ENCODE assay signal across 7 mouse cellular contexts in the genomic region with DNA sequence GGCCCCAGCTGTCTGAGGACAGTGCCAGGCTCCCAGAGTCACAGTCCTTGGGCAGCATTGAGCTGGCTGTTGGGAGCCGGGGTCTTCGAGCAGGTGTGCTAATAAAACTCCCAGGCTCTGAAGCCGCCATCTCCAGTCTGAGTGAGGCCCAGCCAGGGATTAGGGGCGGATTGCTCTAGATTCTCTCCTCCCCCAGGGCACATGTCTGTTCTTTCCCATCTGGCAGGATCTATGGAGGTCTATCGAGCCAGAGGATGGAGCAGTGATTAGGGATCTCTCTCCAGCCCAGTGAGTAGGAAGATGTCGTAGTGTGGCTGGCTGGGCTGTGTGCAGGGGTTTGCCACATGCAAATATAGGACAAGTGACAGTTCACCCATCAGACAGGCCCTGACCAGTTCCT. TPM values are rescaled to one million over a fixed set of nuclear protein-coding genes. Genes with fewer than 3 reads are reported as not detected.
DNase-seq lines count a peak whose midpoint lies in the region; ATAC-seq and TF ChIP-seq lines count a peak whose summit lies in the region.

No protein-coding gene starts in this region.

- no peaks in the 10 kb centered on the region for H3K9me3 ChIP-seq in hindbrain, embryonic 10.5 days
- H3K9me3 ChIP-seq in midbrain, embryonic 12.5 days = no peaks in the 10 kb centered on the region
- H3K9me3 ChIP-seq in kidney, embryonic 14.5 days (ENCODE audit: control insufficient read depth, low read length) = no peaks in the 10 kb centered on the region

- H3K4me3 ChIP-seq in lung, adult 2 months (replicated peaks; ENCODE audit: extremely low read depth, low read depth, low read length) = peak overlapping the region; percentile 62
- no peak overlapping the region for H3K4me3 ChIP-seq in cortical plate, adult 2 months (ENCODE audit: insufficient read depth, low read length)
- H3K4me3 ChIP-seq in hindbrain, embryonic 10.5 days = peak overlapping the region; percentile 5; the same call in 1 of the 2 replicates
- no peak overlapping the region for H3K4me3 ChIP-seq in midbrain, embryonic 12.5 days
- H3K4me3 ChIP-seq in kidney, adult 2 months (ENCODE audit: insufficient read depth, low read depth, low read length) = no peak overlapping the region
- H3K4me3 ChIP-seq in kidney, embryonic 14.5 days (ENCODE audit: low read length) = no peak overlapping the region

- no peak for TF ChIP-seq CTCF in lung, adult 2 months (IDR thresholded peaks at IDR 0.05; ENCODE audit: insufficient read depth, low read length)
- no peak for TF ChIP-seq CTCF in cortical plate, adult 2 months (IDR thresholded peaks at IDR 0.05; ENCODE audit: extremely low read depth, insufficient read depth, low read length)
- TF ChIP-seq CTCF in kidney, adult 2 months (conservative IDR thresholded peaks at IDR 0.05; ENCODE audit: insufficient read depth, insufficient read length, low read depth, low read length) = no peak

- peaks cover 76% of the 10 kb centered on the region for H3K36me3 ChIP-seq in hindbrain, embryonic 10.5 days
- peaks cover 23% of the 10 kb centered on the region; the same call in 1 of the 2 replicates for H3K36me3 ChIP-seq in midbrain, embryonic 12.5 days
- H3K36me3 ChIP-seq in kidney, adult 2 months (ENCODE audit: control insufficient read depth, insufficient read depth, low read length) = no peaks in the 10 kb centered on the region
- H3K36me3 ChIP-seq in kidney, embryonic 14.5 days (ENCODE audit: control insufficient read depth, insufficient read depth, low read length) = no peaks in the 10 kb centered on the region; the same call in 1 of the 2 replicates

- no peak overlapping the region for H3K4me2 ChIP-seq in midbrain, embryonic 12.5 days (replicated peaks)
- no peak overlapping the region for H3K4me2 ChIP-seq in kidney, embryonic 14.5 days (replicated peaks; ENCODE audit: low read depth, low read length)

- 58% methylated on average over 6 of the region's 6 CpGs for WGBS in lung, adult 2 months
- WGBS in hindbrain, embryonic 10.5 days = 86% methylated on average over 6 of the region's 6 CpGs
- WGBS in midbrain, embryonic 12.5 days = 86% methylated on average over 6 of the region's 6 CpGs
- 80% methylated on average over 6 of the region's 6 CpGs for WGBS in kidney, adult 2 months
- 75% methylated on average over 6 of the region's 6 CpGs for WGBS in kidney, embryonic 14.5 days

- ATAC-seq in midbrain, embryonic 12.5 days (ENCODE audit: low FRiP score, low read depth) = no peak
- ATAC-seq in kidney, embryonic 14.5 days (ENCODE audit: low FRiP score, low TSS enrichment) = no peak

- peaks cover 29% of the 10 kb centered on the region for H3K4me1 ChIP-seq in lung, adult 2 months (ENCODE audit: control insufficient read depth, insufficient read depth, low read length)
- H3K4me1 ChIP-seq in cortical plate, adult 2 months (ENCODE audit: control insufficient read depth, insufficient read depth, low read length) = peaks cover 7% of the 10 kb centered on the region; the same call in 1 of the 2 replicates
- peaks cover 45% of the 10 kb centered on the region for H3K4me1 ChIP-seq in hindbrain, embryonic 10.5 days (replicated peaks)
- H3K4me1 ChIP-seq in midbrain, embryonic 12.5 days = peaks cover 26% of the 10 kb centered on the region
- H3K4me1 ChIP-seq in kidney, adult 2 months (ENCODE audit: control insufficient read depth, insufficient read depth, low read length) = peaks cover 7% of the 10 kb centered on the region
- peaks cover 8% of the 10 kb centered on the region; the same call in 1 of the 2 replicates for H3K4me1 ChIP-seq in kidney, embryonic 14.5 days (ENCODE audit: control insufficient read depth, insufficient read depth, low read length)

- H3K27ac ChIP-seq in cortical plate, adult 2 months (ENCODE audit: insufficient read depth, low read length) = peak overlapping the region; percentile 70; the same call in 1 of the 2 replicates
- H3K27ac ChIP-seq in hindbrain, embryonic 10.5 days = peak overlapping the region; percentile 75
- peak overlapping the region; percentile 49 for H3K27ac ChIP-seq in midbrain, embryonic 12.5 days (replicated peaks)
- H3K27ac ChIP-seq in kidney, adult 2 months (ENCODE audit: insufficient read depth, low read depth, low read length) = no peak overlapping the region
- H3K27ac ChIP-seq in kidney, embryonic 14.5 days (ENCODE audit: low read depth, low read length) = no peak overlapping the region

- DNase-seq in lung, adult 2 months = no peak
- no peak for DNase-seq in lung, postnatal 4 days
- DNase-seq in hindbrain, embryonic 10.5 days (ENCODE audit: low spot score) = no peak
- DNase-seq in kidney, adult 2 months = no peak

- TF ChIP-seq POLR2A in lung, adult 2 months (IDR thresholded peaks at IDR 0.05; ENCODE audit: borderline replicate concordance, extremely low read depth, low read depth, low read length) = no peak
- TF ChIP-seq POLR2A in cortical plate, adult 2 months (IDR thresholded peaks at IDR 0.05; ENCODE audit: extremely low read depth, insufficient read depth, low read length) = no peak
- TF ChIP-seq POLR2A in kidney, adult 2 months (IDR thresholded peaks at IDR 0.05; ENCODE audit: low read depth, low read length) = no peak

- no peaks in the 10 kb centered on the region for H3K27me3 ChIP-seq in hindbrain, embryonic 10.5 days (ENCODE audit: insufficient read depth, poor library complexity, severe bottlenecking)
- H3K27me3 ChIP-seq in midbrain, embryonic 12.5 days = no peaks in the 10 kb centered on the region
- no peaks in the 10 kb centered on the region for H3K27me3 ChIP-seq in kidney, adult 2 months (replicated peaks; ENCODE audit: control insufficient read depth, insufficient read depth, low read length)
- H3K27me3 ChIP-seq in kidney, embryonic 14.5 days (ENCODE audit: control insufficient read depth, insufficient read depth, low read length) = no peaks in the 10 kb centered on the region

- H3K9ac ChIP-seq in midbrain, embryonic 12.5 days (replicated peaks) = no peak overlapping the region
- no peak overlapping the region for H3K9ac ChIP-seq in kidney, embryonic 14.5 days (ENCODE audit: low read depth, low read length)

RNA-seq across cellular contexts. Expression of gene Tmcc2, which starts 24.1 kb away (rescaled TPM):
- 135 and 154 TPM in 2 replicates for polyA plus RNA-seq in lung, adult 2 months (2012; rRNA removed)
- polyA plus RNA-seq in cortical plate, adult 2 months (2012; rRNA removed) = 124 and 135 TPM in 2 replicates
- 15.1 and 18.7 TPM in 2 replicates for polyA plus RNA-seq in hindbrain, embryonic 10.5 days (2016; fragmentation: Nextera tagmentation; extraction: Ambion mirVana)
- polyA plus RNA-seq in midbrain, embryonic 12.5 days (2016; fragmentation: Nextera tagmentation; extraction: Ambion mirVana) = 35.4 and 36.8 TPM in 2 replicates
- 6.0 and 6.3 TPM in 2 replicates for polyA plus RNA-seq in kidney, adult 2 months (2012; rRNA removed)
- 5.5 and 6.2 TPM in 2 replicates for polyA plus RNA-seq in kidney, embryonic 14.5 days (2014; fragmentation: Nextera tagmentation; extraction: Ambion mirVana)

RNA-seq across cellular contexts. Expression of gene Dstyk, which starts 50.4 kb away (rescaled TPM):
- polyA plus RNA-seq in lung, adult 2 months (2012; rRNA removed) = 14.9 and 17.7 TPM in 2 replicates
- polyA plus RNA-seq in cortical plate, adult 2 months (2012; rRNA removed) = 24.0 TPM in 2 replicates
- polyA plus RNA-seq in hindbrain, embryonic 10.5 days (2016; fragmentation: Nextera tagmentation; extraction: Ambion mirVana) = 10.6 and 12.3 TPM in 2 replicates
- polyA plus RNA-seq in midbrain, embryonic 12.5 days (2016; fragmentation: Nextera tagmentation; extraction: Ambion mirVana) = 17.6 and 17.9 TPM in 2 replicates
- 13.0 and 13.9 TPM in 2 replicates for polyA plus RNA-seq in kidney, adult 2 months (2012; rRNA removed)
- polyA plus RNA-seq in kidney, embryonic 14.5 days (2014; fragmentation: Nextera tagmentation; extraction: Ambion mirVana) = 14.9 and 22.1 TPM in 2 replicates

RNA-seq across cellular contexts. Expression of gene Nuak2, which starts 51.0 kb away (rescaled TPM):
- 9.6 and 10.4 TPM in 2 replicates for polyA plus RNA-seq in lung, adult 2 months (2012; rRNA removed)
- 1.1 TPM in 2 replicates for polyA plus RNA-seq in cortical plate, adult 2 months (2012; rRNA removed)
- 42.3 and 44.4 TPM in 2 replicates for polyA plus RNA-seq in hindbrain, embryonic 10.5 days (2016; fragmentation: Nextera tagmentation; extraction: Ambion mirVana)
- polyA plus RNA-seq in midbrain, embryonic 12.5 days (2016; fragmentation: Nextera tagmentation; extraction: Ambion mirVana) = 94.9 and 101 TPM in 2 replicates
- 56.1 and 73.7 TPM in 2 replicates for polyA plus RNA-seq in kidney, adult 2 months (2012; rRNA removed)
- polyA plus RNA-seq in kidney, embryonic 14.5 days (2014; fragmentation: Nextera tagmentation; extraction: Ambion mirVana) = 1.4 and 2.3 TPM in 2 replicates

Comparison
In these comparisons a context has a peak if more than half of its experiments do, and no peak if none do; other contexts are left out.
1. H3K4me3 ChIP-seq: peak in lung, adult 2 months (single experiment) and hindbrain, embryonic 10.5 days (single experiment); none in cortical plate, adult 2 months (single experiment), midbrain, embryonic 12.5 days (single experiment), kidney, adult 2 months (single experiment) and kidney, embryonic 14.5 days (single experiment).
2. H3K27ac ChIP-seq: peak in cortical plate, adult 2 months (single experiment), hindbrain, embryonic 10.5 days (single experiment) and midbrain, embryonic 12.5 days (single experiment); none in kidney, adult 2 months (single experiment) and kidney, embryonic 14.5 days (single experiment).